Mouse (Mus musculus) E14TG2a.4 (cell line): ENCODE measurements at regions not wholly inside any gene's neighbourhood (a gene's known extent, or its start where the extent isn't known, plus 50 kb on each side); places are given as distances from the start of the nearest gene placed in this dataset.
A peak's percentile ranks its signal among the peaks of the same experiment; 100 is the strongest.

ENCODE experiments used
- H3K27me3 ChIP-seq: 2 replicates; pipeline ENCODE4 v1.6.1; 2014; ENCODE audit warnings: low read length, control low read depth; ENCODE audit not compliant: insufficient read depth
- H3K36me3 ChIP-seq: 2 replicates; pipeline ENCODE4 v1.6.1; 2014; ENCODE audit warnings: low read length, control low read depth; ENCODE audit not compliant: insufficient read depth
- H3K4me1 ChIP-seq: replicated peaks from 2 replicates; pipeline ENCODE4 v1.6.1; 2014; ENCODE audit warnings: low read depth, low read length, control low read depth
- H3K4me3 ChIP-seq: replicated peaks from 2 replicates; pipeline ENCODE4 v1.5.1; 2014; ENCODE audit warnings: mild to moderate bottlenecking, low read length
- H3K9me3 ChIP-seq: 2 replicates; pipeline ENCODE4 v1.6.1; 2014; ENCODE audit warnings: low read length, control low read depth
- CTCF ChIP-seq: conservative IDR thresholded peaks from 2 replicates; pipeline ENCODE4 v1.5.1; 2014; ENCODE audit warnings: low read length
- NANOG ChIP-seq: IDR thresholded peaks from 2 replicates; pipeline ENCODE4 v1.6.1; 2014; ENCODE audit warnings: borderline replicate concordance, low read length, mixed read lengths
- POU5F1 ChIP-seq: IDR thresholded peaks from 2 replicates; pipeline ENCODE4 v1.6.1; 2014; ENCODE audit warnings: low read length, borderline replicate concordance

- peak overlapping the region; percentile 43; the same call in 1 of the 2 replicates for H3K4me3 ChIP-seq
- TF ChIP-seq POU5F1 (no peak), CTCF (no peak), NANOG (no peak)
- H3K36me3 ChIP-seq = no peaks in the 10 kb centered on the region
- peaks cover 52% of the 10 kb centered on the region for H3K4me1 ChIP-seq
- H3K27me3 ChIP-seq = peaks cover 84% of the 10 kb centered on the region
- H3K9me3 ChIP-seq = no peaks in the 10 kb centered on the region
Measured at GRCm38 (mm10) chr13:83716711-83717171, 212.9 kb downstream of the Mef2c start.

- peaks cover 91% of the 10 kb centered on the region for H3K27me3 ChIP-seq
- peaks cover 54% of the 10 kb centered on the region for H3K4me1 ChIP-seq
- no peaks in the 10 kb centered on the region for H3K9me3 ChIP-seq
- H3K4me3 ChIP-seq = no peak overlapping the region
- no peaks in the 10 kb centered on the region for H3K36me3 ChIP-seq
- no peak for TF ChIP-seq CTCF
- TF ChIP-seq POU5F1 = no peak
- TF ChIP-seq NANOG = no peak
Measured at GRCm38 (mm10) chr13:83717686-83718210, 213.9 kb downstream of the Mef2c start.

GRCm38 (mm10) chr13:83718431-83719410 lies 214.9 kb downstream of the Mef2c start:
- H3K4me1 ChIP-seq = peaks cover 44% of the 10 kb centered on the region
- H3K36me3 ChIP-seq = no peaks in the 10 kb centered on the region
- peaks cover 93% of the 10 kb centered on the region for H3K27me3 ChIP-seq
- H3K4me3 ChIP-seq = no peak overlapping the region
- TF ChIP-seq CTCF (no peak), POU5F1 (no peak), NANOG (no peak)
- no peaks in the 10 kb centered on the region for H3K9me3 ChIP-seq

- H3K27me3 ChIP-seq = peaks cover 91% of the 10 kb centered on the region
- H3K4me1 ChIP-seq = peaks cover 34% of the 10 kb centered on the region
- no peak overlapping the region for H3K4me3 ChIP-seq
- no peaks in the 10 kb centered on the region for H3K9me3 ChIP-seq
- H3K36me3 ChIP-seq = no peaks in the 10 kb centered on the region
- TF ChIP-seq NANOG (no peak), CTCF (no peak), POU5F1 (no peak)
Measured at GRCm38 (mm10) chr13:83719635-83720291, 215.9 kb downstream of the Mef2c start.

- H3K9me3 ChIP-seq = no peaks in the 10 kb centered on the region
- H3K27me3 ChIP-seq = peaks cover 93% of the 10 kb centered on the region
- TF ChIP-seq POU5F1 (no peak), NANOG (no peak), CTCF (no peak)
- H3K4me1 ChIP-seq = peaks cover 34% of the 10 kb centered on the region
- no peak overlapping the region for H3K4me3 ChIP-seq
- no peaks in the 10 kb centered on the region for H3K36me3 ChIP-seq
Measured at GRCm38 (mm10) chr13:83720352-83720751, 216.5 kb downstream of the Mef2c start.

GRCm38 (mm10) chr13:83720883-83721371 lies 217.1 kb downstream of the Mef2c start:
- TF ChIP-seq POU5F1 (no peak), CTCF (no peak), NANOG (no peak)
- no peaks in the 10 kb centered on the region for H3K36me3 ChIP-seq
- peak overlapping the region; percentile 68 for H3K4me3 ChIP-seq
- peaks cover 30% of the 10 kb centered on the region for H3K4me1 ChIP-seq
- H3K9me3 ChIP-seq = no peaks in the 10 kb centered on the region
- H3K27me3 ChIP-seq = peaks cover 93% of the 10 kb centered on the region

- Histone ChIP-seq H3K9me3 (no peaks in the 10 kb centered on the region), H3K27me3 (peaks cover 93% of the 10 kb centered on the region), H3K4me1 (peaks cover 23% of the 10 kb centered on the region), H3K36me3 (no peaks in the 10 kb centered on the region), H3K4me3 (peak overlapping the region; percentile 68)
- TF ChIP-seq CTCF (no peak), NANOG (no peak), POU5F1 (no peak)
Measured at GRCm38 (mm10) chr13:83721563-83721962, 217.7 kb downstream of the Mef2c start.

- no peaks in the 10 kb centered on the region for H3K36me3 ChIP-seq
- no peak overlapping the region for H3K4me3 ChIP-seq
- peaks cover 94% of the 10 kb centered on the region for H3K27me3 ChIP-seq
- peaks cover 22% of the 10 kb centered on the region for H3K4me1 ChIP-seq
- H3K9me3 ChIP-seq = no peaks in the 10 kb centered on the region
- no peak for TF ChIP-seq CTCF
- TF ChIP-seq POU5F1 = no peak
- no peak for TF ChIP-seq NANOG
Measured at GRCm38 (mm10) chr13:83722241-83722640, 218.4 kb downstream of the Mef2c start.
